Mouse (Mus musculus) left cerebral cortex, adult 11 months (tissue): Measurements from ENCODE around the gene 1700001P01Rik.
A peak's percentile ranks its signal among the peaks of the same experiment; 100 is the strongest.
"Not testable (repeated sequence)": the region's sequence is repeated elsewhere in the genome, so short reads cannot be mapped to it uniquely, and the experiment has no call there.

ENCODE experiments used
- DNase-seq: peaks from one replicate; pipeline ENCODE4 v3.0.0; 2022; ENCODE audit warnings: low spot score

The 1700001P01Rik gene

GRCm38 (mm10) chr11:97793165-97793564, 17.4 kb upstream of the 1700001P01Rik start:
- no peak for DNase-seq

GRCm38 (mm10) chr11:97790778-97791438, 15.2 kb upstream of the 1700001P01Rik start:
- DNase-seq, result not testable (repeated sequence)

- no peak for DNase-seq
These were observed 14.0 kb upstream of the 1700001P01Rik start for GRCm38 (mm10) chr11:97789727-97790126.

- DNase-seq, result no peak
These were observed 12.2 kb upstream of the 1700001P01Rik start for GRCm38 (mm10) chr11:97787961-97788360.

GRCm38 (mm10) chr11:97782564-97782895, 6.8 kb upstream of the 1700001P01Rik start:
- no peak for DNase-seq

GRCm38 (mm10) chr11:97781832-97782563, 6.3 kb upstream of the 1700001P01Rik start, which contains the start of gene Rpl23:
Rpl23 (minus strand) TSS chr11:97782437.
- peak; percentile 98 for DNase-seq

- DNase-seq, result no peak
These were observed 5.7 kb upstream of the 1700001P01Rik start for GRCm38 (mm10) chr11:97781478-97781831.

DNA sequence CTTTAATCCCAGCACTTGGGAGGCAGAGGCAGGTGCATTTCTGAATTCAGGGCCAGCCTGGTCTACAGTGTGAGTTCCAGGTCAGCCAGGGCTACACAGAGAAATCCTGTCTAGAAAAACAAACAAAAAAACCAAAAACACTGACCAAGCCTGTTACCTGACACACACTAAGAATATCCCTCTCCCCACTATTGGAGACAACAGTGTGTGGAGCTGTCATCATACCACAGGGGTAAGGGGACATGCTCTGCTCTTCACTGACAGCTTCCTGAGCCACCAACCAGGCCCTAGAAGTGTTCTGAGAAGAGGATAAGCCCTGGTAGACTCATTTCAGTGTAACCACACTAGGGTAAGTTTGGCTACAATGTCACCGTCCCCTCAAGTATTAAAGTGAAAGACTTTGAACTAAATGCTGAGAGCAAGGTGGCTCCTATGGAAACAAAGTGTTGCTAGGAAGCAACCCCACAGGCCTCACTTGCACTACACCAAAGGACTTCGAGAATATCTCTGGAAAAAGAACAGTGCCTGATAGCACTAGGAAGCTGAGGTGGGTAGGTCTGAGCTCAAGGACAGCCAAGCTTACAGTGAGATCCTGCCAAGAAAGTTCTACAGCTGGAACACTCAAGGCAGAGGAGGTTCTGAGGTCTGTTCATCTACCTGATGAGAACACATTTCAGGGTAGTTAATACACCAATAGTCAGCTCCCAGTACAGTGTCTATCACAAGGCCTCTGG, 4.4 kb upstream of the 1700001P01Rik start:
- DNase-seq, result no peak

DNA sequence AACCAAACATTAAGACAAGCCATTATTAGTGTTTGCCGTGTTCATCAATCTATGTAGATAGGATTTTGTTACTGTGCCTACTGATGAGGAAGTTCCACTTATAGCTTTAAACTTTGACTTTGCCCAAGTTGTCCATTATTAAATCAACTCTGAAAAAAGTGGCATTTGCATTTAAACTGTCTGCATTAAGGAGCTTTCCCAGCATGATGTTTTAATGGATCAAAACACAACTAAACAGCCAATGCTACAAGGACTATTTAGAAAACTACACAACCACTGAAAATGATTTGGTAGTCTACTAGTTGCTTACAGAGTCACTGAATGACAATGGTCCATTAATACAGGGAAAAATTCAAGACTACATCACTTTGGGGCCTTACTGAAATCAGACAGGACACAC, 3.2 kb upstream of the 1700001P01Rik start:
- no peak for DNase-seq

- DNase-seq, result no peak
These were observed 1.4 kb upstream of the 1700001P01Rik start for GRCm38 (mm10) chr11:97777129-97777529.

DNA sequence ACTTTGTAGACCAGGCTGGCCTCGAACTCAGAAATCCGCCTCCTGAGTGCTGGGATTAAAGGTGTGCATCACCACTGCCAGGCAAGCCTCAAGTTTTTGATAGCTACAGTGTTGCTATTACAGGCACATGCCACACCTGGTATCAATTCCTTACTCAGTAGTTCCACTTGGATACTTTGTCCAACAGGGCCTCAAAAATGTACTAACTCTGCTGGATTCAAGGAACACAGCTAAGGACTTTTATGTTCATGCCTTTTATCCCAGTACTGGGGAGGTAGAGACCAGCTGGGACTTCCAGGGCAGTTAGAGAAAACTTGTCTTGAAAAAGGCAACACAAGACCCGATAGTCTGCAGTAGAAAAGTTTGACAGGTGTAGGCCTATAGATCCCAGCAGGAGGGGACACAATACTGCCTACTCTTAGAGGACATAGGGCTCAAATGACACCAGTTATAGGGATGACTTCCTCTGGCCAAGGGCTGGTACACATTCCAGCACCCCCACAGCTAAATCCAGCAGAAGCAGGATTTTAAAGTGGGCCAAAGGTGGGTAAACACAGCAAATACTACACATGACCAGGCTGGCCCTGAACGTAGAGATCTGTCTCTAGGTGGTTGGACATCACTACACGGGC, 895 bp upstream of the 1700001P01Rik start:
- DNase-seq, result no peak

DNA sequence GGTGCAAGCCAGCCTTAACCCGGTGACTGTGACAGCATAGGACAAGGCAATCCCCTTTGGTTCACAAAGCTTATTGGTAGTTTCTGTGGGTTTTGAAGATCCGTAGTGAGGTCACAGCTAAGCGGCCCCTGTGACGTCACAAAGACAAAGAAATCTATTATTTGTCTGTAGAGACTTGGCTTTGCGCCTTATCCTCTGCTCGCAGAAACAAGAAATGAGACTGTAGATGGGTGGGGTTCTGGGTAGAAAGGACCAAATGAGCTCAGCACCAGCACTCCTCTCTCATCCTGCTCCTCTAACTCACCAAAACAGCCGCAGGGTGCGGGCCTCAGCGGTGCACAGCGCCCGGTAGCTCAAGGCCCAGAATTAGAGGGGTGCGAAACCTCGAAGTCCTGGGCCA, 532 bp downstream of the 1700001P01Rik start:
- no peak for DNase-seq

DNA sequence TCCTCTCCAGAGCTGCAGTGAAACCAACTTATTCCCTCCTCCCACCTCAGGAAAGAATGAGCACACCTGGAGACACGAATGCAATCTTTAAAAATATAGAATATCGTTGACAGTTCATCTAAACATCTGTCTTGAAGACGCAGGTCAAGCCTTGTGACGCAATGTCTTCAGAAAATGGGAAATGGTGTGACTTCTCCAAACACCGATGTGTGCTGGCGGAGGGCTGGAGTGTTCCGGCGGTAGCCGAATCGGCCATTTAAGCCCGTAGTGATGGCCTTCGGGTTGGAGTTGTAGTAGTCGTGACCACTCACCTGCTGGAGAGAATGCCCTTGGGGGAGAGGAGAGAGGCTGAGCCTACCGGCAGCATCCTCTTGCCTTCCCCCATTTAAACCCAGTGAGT, 4.3 kb downstream of the 1700001P01Rik start:
- DNase-seq, result no peak

- no peak for DNase-seq
These were observed 6.0 kb downstream of the 1700001P01Rik start for GRCm38 (mm10) chr11:97769704-97770103.

DNA sequence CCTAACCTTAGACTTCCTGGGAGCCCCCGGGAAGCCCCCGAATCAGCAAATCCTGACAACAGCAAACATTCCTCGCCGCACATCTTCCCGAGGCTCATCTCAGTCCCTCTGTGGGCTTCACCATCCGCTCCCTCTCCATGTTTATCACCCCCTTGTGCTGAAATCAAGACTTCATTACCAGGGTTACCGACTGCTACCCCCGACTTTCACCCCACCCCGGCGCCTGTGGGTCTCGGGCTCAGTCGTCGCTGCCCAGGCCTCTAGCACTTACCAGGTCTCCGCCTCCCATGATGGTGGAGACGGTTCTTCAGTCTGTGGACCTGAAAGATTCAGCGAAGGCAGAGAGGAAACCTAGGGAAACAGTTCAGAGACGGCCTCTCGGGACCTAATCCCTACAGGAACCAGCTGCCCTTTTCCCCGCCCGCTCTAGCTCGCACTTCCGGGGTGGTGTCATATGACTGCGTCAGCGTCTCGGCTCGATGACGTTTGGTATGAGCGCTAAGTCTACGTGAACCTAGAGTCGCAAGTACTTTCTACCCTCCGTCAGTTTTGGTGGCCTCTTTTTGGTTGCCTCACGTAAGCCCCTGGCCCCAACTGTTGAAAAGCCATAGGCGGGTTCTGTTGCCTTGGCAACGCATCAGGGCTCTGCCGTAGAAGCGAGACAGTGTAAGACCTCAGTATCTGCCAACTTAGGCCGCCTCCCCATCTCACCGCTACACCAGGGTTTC, 9.4 kb downstream of the 1700001P01Rik start, which contains the start of gene Cwc25:
TSS of gene Cwc25 (minus strand) at position 403 of the 728 bp plus-strand sequence.
- DNase-seq, result peak; percentile 94

DNA sequence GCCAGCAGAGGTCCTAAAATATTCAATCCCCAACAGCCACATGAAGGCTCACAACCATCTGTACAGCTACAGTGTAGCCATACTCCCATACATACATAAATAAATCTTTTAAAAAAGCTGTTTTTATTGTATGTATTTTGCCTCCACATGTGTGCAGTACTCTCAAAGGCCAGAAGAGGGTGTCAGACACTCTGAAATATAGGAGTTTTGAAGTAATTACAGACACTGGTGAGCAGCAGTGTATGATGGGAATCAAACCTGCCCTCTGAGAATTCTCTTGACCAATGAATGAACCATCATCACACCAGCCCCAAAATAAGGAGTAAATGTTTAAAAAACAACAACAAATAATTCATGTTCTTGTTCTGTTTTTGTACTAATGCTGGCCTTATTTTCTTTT, 14.1 kb downstream of the 1700001P01Rik start:
- no peak for DNase-seq

DNA sequence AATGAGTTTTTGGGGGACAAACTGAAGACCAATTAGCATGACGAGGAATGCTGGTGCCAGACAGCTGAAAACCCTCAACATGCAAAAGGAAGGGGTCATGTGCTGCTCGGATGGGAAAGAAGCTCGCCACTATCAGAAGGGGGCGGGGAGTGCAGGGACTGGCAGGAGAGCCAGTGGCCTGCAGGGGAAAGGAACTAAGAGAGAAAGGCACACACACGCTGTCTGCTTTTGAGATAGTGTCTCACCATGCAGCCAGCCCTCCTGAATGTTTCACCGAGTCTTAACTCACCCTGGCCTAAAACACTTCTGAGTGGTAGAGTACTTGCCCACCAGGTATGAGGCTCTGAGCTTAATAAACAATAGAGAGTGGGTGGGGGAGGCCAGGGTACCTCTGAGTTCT, 16.8 kb downstream of the 1700001P01Rik start:
- DNase-seq, result no peak

DNA sequence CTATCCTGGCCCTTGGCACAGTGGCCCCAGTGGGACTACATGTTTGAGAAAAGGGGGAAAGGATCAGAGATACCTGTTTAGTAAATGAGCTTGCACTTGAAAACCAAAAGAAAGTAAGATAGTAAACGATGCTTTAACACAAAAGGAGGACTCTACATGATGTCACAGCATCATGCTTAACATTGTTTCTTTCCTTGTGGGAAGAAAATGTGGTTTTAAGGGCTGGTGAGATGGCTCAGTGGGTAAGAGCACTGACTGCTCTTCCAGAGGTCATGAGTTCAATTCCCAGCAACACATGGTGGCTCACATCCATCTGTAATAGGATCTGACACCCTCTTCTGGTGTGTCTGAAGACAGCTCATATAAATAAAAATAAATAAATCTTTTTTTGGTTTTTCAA, 17.6 kb downstream of the 1700001P01Rik start:
- DNase-seq, result no peak

GRCm38 (mm10) chr11:97753277-97753676, 22.4 kb downstream of the 1700001P01Rik start:
- no peak for DNase-seq

DNA sequence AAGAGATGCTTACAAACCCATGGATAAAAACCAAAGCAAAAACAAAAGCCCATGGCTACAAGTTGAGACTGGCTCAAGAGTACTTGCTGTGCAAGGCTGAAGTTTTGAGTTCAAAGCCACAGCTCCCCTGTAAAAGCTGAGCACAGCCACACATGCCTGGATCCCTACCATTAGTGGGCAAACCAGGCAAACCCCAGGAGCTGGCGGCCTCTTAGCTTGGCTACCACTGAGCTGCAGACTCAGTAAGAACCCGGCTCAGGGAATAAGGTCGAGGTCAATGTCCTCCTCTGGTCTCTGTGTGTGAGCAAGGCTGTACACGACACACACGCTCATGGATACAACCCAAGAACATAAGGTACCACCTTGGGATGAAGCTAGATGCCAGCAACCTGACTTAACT, 27.2 kb downstream of the 1700001P01Rik start:
- DNase-seq, result no peak

- DNase-seq, result no peak
These were observed 27.9 kb downstream of the 1700001P01Rik start for GRCm38 (mm10) chr11:97747773-97748172.

DNA sequence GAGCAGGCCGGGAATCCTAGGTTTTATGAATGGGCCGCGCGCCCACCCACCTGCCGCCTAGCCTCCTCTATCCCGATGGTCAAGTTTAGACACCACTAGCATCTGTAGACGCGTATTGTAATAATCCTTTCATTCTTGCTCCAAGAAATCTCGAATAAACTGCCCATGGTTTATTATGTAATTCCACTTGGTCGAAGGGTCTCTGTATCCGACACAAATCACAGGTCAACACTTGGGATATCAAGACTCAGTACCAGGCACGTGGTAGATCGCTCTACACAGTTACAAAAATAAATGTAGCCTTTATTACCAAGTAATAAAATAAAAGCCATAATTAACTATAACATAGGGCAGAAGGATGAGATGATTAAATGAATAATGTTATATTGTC, 30.4 kb downstream of the 1700001P01Rik start:
- DNase-seq, result no peak
